Mouse (Mus musculus): Measurements from ENCODE around the gene Arl6ip4. TPM values are rescaled to one million over a fixed set of nuclear protein-coding genes. Genes with fewer than 3 reads are reported as not detected.

The Arl6ip4 gene
- polyA plus RNA-seq, 1 experiment from 2014 or later = 136 TPM

- Histone ChIP-seq H3K4me1 (peaks cover 8% of the 10 kb centered on the region), H3K36me3 (replicated peaks) (no peaks in the 10 kb centered on the region), H3K4me3 (no peak overlapping the region), H3K27ac (no peak overlapping the region), H3K9me3 (no peaks in the 10 kb centered on the region), H3K27me3 (ENCODE audit: poor library complexity, severe bottlenecking) (no peaks in the 10 kb centered on the region)
- WGBS = 87% methylated on average over 14 of the region's 14 CpGs
- DNase-seq (ENCODE audit: extremely low spot score, low spot score) = no peak
These were observed 31.9 kb upstream of the Arl6ip4 start for GRCm38 (mm10) chr5:124083850-124084587.

- peak; percentile 84 for DNase-seq (ENCODE audit: extremely low spot score, low spot score)
- Histone ChIP-seq H3K4me1 (peaks cover 4% of the 10 kb centered on the region; the same call in 1 of the 2 replicates), H3K4me3 (no peak overlapping the region), H3K36me3 (replicated peaks) (no peaks in the 10 kb centered on the region), H3K9me3 (no peaks in the 10 kb centered on the region), H3K27ac (no peak overlapping the region), H3K27me3 (ENCODE audit: poor library complexity, severe bottlenecking) (no peaks in the 10 kb centered on the region)
- 43% methylated on average over 11 of the region's 11 CpGs for WGBS
These were observed 31.2 kb upstream of the Arl6ip4 start for GRCm38 (mm10) chr5:124084588-124085173.

- DNase-seq (ENCODE audit: extremely low spot score, low spot score) = no peak
- Histone ChIP-seq H3K4me1 (peaks cover 4% of the 10 kb centered on the region; the same call in 1 of the 2 replicates), H3K27me3 (ENCODE audit: poor library complexity, severe bottlenecking) (no peaks in the 10 kb centered on the region), H3K27ac (no peak overlapping the region), H3K4me3 (no peak overlapping the region), H3K9me3 (no peaks in the 10 kb centered on the region), H3K36me3 (replicated peaks) (no peaks in the 10 kb centered on the region)
- 81% methylated on average over 3 of the region's 3 CpGs for WGBS
These were observed 30.4 kb upstream of the Arl6ip4 start for GRCm38 (mm10) chr5:124085513-124085912.

GRCm38 (mm10) chr5:124086876-124087275, 29.0 kb upstream of the Arl6ip4 start:
- no peak for DNase-seq (ENCODE audit: extremely low spot score, low spot score)
- Histone ChIP-seq H3K4me1 (peaks cover 4% of the 10 kb centered on the region; the same call in 1 of the 2 replicates), H3K36me3 (replicated peaks) (no peaks in the 10 kb centered on the region), H3K27ac (no peak overlapping the region), H3K27me3 (ENCODE audit: poor library complexity, severe bottlenecking) (no peaks in the 10 kb centered on the region), H3K4me3 (no peak overlapping the region), H3K9me3 (no peaks in the 10 kb centered on the region)
- WGBS = 81% methylated on average over 4 of the region's 4 CpGs

GRCm38 (mm10) chr5:124089868-124090267, 26.0 kb upstream of the Arl6ip4 start:
- peaks cover 19% of the 10 kb centered on the region for H3K27me3 ChIP-seq (ENCODE audit: poor library complexity, severe bottlenecking)
- no peak for DNase-seq (ENCODE audit: extremely low spot score, low spot score)
- H3K9me3 ChIP-seq = no peaks in the 10 kb centered on the region
- no peaks in the 10 kb centered on the region for H3K36me3 ChIP-seq (replicated peaks)
- H3K4me1 ChIP-seq = peaks cover 8% of the 10 kb centered on the region
- no peak overlapping the region for H3K27ac ChIP-seq
- H3K4me3 ChIP-seq = no peak overlapping the region
- WGBS = 91% methylated on average over 23 of the region's 23 CpGs

- no peaks in the 10 kb centered on the region for H3K9me3 ChIP-seq
- H3K4me1 ChIP-seq = peaks cover 20% of the 10 kb centered on the region
- 69% methylated on average over 9 of the region's 9 CpGs for WGBS
These were observed 23.9 kb upstream of the Arl6ip4 start for GRCm38 (mm10) chr5:124091951-124092406.

GRCm38 (mm10) chr5:124093120-124093794, 22.6 kb upstream of the Arl6ip4 start:
- H3K36me3 ChIP-seq (replicated peaks) = no peaks in the 10 kb centered on the region
- no peaks in the 10 kb centered on the region for H3K9me3 ChIP-seq
- WGBS = 83% methylated on average over 11 of the region's 11 CpGs
- H3K4me3 ChIP-seq = no peak overlapping the region
- H3K4me1 ChIP-seq = peaks cover 20% of the 10 kb centered on the region
- no peak for DNase-seq (ENCODE audit: extremely low spot score, low spot score)
- no peak overlapping the region for H3K27ac ChIP-seq
- H3K27me3 ChIP-seq (ENCODE audit: poor library complexity, severe bottlenecking) = peaks cover 27% of the 10 kb centered on the region

More at GRCm38 (mm10) chr5:124091951-124092406, 23.9 kb upstream of the Arl6ip4 start:
- no peak for DNase-seq (ENCODE audit: extremely low spot score, low spot score)
- Histone ChIP-seq H3K4me3 (no peak overlapping the region), H3K27me3 (ENCODE audit: poor library complexity, severe bottlenecking) (peaks cover 27% of the 10 kb centered on the region), H3K36me3 (replicated peaks) (no peaks in the 10 kb centered on the region), H3K27ac (no peak overlapping the region)

- WGBS = 84% methylated on average over 12 of the region's 12 CpGs
- H3K27ac ChIP-seq = no peak overlapping the region
- peaks cover 27% of the 10 kb centered on the region for H3K27me3 ChIP-seq (ENCODE audit: poor library complexity, severe bottlenecking)
- H3K36me3 ChIP-seq (replicated peaks) = no peaks in the 10 kb centered on the region
- no peaks in the 10 kb centered on the region for H3K9me3 ChIP-seq
- DNase-seq (ENCODE audit: extremely low spot score, low spot score) = no peak
- H3K4me3 ChIP-seq = no peak overlapping the region
- H3K4me1 ChIP-seq = peaks cover 20% of the 10 kb centered on the region
These were observed 21.9 kb upstream of the Arl6ip4 start for GRCm38 (mm10) chr5:124093852-124094604.

- peak overlapping the region; percentile 32; the same call in 1 of the 2 replicates for H3K27ac ChIP-seq
- peaks cover 27% of the 10 kb centered on the region for H3K27me3 ChIP-seq (ENCODE audit: poor library complexity, severe bottlenecking)
- no peaks in the 10 kb centered on the region for H3K9me3 ChIP-seq
- 14% methylated on average over 19 of the region's 19 CpGs for WGBS
- DNase-seq (ENCODE audit: extremely low spot score, low spot score) = no peak
- H3K4me3 ChIP-seq = peak overlapping the region; percentile 51
- peaks cover 20% of the 10 kb centered on the region for H3K4me1 ChIP-seq
- H3K36me3 ChIP-seq (replicated peaks) = no peaks in the 10 kb centered on the region
These were observed 20.8 kb upstream of the Arl6ip4 start for GRCm38 (mm10) chr5:124095077-124095581.

GRCm38 (mm10) chr5:124095596-124096232, 20.2 kb upstream of the Arl6ip4 start, which contains the start of gene Abcb9:
Abcb9 (minus strand) TSS chr5:124095798.
- H3K36me3 ChIP-seq (replicated peaks) = no peaks in the 10 kb centered on the region
- peak within 1 kb of the TSS; percentile 51 for H3K4me3 ChIP-seq
- H3K27me3 ChIP-seq (ENCODE audit: poor library complexity, severe bottlenecking) = peaks cover 27% of the 10 kb centered on the region
- peak; percentile 90 for DNase-seq (ENCODE audit: extremely low spot score, low spot score)
- no peaks in the 10 kb centered on the region for H3K9me3 ChIP-seq
- H3K27ac ChIP-seq = peak within 1 kb of the TSS; percentile 32; the same call in 1 of the 2 replicates
- WGBS = under 1% methylated on average over 42 of the region's 42 CpGs
- peaks cover 20% of the 10 kb centered on the region for H3K4me1 ChIP-seq

GRCm38 (mm10) chr5:124098923-124099322, 17.0 kb upstream of the Arl6ip4 start:
- WGBS = 94% methylated on average over 2 of the region's 2 CpGs
- Histone ChIP-seq H3K4me1 (peaks cover 20% of the 10 kb centered on the region), H3K4me3 (no peak overlapping the region), H3K9me3 (no peaks in the 10 kb centered on the region), H3K27me3 (ENCODE audit: poor library complexity, severe bottlenecking) (peaks cover 17% of the 10 kb centered on the region), H3K27ac (no peak overlapping the region), H3K36me3 (replicated peaks) (no peaks in the 10 kb centered on the region)
- no peak for DNase-seq (ENCODE audit: extremely low spot score, low spot score)

Measured in forebrain, embryonic 10.5 days (tissue).